Mouse (Mus musculus): ENCODE results near the gene Phtf2. TPM values are rescaled to one million over a fixed set of nuclear protein-coding genes. Genes with fewer than 3 reads are reported as not detected.
"Not testable (repeated sequence)": the region's sequence is repeated elsewhere in the genome, so short reads cannot be mapped to it uniquely, and the experiment has no call there.

Gene Phtf2
- polyA plus RNA-seq, 1 experiment, result 11.5 TPM

DNA sequence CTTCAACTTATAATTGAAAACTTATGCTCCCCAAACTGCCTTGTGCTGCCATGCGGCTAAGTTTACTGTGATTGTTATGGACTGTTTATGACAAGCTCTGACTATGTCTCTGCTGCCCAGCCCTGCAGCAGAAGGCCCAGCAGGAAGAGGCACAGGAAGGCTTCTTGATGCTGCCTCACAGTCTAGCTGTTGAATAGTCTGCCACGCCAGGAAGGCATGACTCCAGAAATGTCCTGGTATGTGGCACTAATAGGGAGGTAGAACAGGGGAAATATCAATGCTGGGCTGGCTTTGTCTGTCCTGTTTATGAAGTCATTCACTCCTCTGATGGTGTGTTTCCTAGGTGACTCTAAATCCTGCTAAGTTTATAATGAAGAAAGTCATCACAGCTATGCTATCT, 102.7 kb downstream of the Phtf2 start:
- no peak for DNase-seq (ENCODE audit: extremely low spot score in 1 of 2, low spot score in 1 of 2)

DNA sequence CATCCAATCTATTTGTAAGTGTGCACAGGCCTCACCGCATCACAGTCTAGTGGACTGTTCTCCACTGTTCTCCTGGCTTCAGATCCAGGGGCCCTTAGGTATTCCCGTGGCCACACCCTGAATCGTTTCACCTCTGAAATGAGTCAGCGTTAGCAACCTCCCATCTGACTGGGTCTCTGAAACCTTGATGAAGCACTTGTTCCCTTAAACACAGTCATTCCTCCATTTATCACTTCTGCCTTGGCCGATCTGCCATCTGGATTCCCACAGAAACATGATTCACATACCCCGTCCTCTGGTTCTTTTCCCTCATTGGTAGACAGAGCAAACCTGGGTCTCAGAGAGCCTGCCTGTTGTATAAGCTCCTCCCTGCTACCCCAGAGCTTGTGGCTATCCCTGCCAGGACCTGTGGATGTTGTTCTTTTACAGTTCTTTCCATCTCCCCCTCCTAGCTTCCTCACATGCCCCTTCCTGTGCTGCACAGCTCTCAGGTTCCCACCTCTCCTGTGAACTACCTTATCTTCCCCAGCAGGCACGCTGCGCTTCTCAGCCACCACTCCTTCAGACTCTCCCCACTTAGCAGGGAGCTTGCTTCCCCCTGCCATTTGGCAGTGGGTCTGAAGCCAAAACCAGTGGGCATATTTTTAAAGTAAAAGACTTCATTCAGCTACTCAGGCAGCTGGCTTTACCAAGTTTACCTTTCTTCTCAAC, 103.5 kb downstream of the Phtf2 start:
- DNase-seq (ENCODE audit: extremely low spot score in 1 of 2, low spot score in 1 of 2), result no peak

DNA sequence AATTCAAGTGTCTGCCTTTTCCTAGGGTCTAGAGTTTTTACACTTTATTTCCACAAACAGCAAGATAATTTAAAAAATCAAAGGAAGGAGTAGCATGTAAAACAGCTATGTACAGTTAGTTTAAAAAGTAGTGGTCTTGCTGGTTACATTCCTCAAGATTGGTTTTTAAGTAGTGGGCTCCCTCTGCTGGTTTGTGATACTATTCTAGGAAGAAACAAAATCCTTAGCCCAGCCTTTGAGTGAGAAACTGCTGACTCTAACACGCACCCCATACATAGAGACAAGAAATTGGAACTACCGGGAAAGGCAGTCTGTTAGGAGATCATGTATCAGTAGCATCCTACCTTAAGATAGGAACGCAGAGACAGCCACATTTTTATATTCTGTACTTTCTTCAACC, 108.6 kb downstream of the Phtf2 start:
- DNase-seq (ENCODE audit: extremely low spot score in 1 of 2, low spot score in 1 of 2), result peak in 1 of 2 experiments; percentile 74

DNA sequence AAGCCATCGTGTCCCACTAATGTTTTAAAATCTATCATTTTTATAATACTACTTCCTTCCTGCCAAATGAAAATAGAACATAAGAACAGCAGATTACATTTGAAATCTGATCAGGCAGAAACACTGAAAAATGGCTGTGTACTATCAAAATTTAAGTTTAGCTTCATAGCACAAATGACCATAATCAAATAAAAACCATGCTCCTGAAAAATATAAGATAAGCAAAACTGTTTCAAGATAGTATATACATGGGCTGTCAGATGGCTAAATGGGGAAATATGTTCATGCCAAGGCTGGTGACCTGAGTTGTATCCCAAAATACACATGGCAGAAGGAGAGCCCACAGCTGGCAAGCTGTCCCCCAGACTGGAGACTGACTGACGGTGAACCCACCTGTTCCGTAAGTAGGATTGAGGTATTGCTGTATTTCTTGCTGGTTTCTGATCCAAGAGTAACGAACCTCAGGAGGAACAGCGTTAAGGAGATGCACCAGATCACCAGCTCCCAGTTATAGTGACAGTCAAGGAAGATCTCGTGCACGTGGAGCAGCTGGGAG, 116.5 kb downstream of the Phtf2 start:
- DNase-seq (ENCODE audit: extremely low spot score in 1 of 2, low spot score in 1 of 2), result no peak

DNA sequence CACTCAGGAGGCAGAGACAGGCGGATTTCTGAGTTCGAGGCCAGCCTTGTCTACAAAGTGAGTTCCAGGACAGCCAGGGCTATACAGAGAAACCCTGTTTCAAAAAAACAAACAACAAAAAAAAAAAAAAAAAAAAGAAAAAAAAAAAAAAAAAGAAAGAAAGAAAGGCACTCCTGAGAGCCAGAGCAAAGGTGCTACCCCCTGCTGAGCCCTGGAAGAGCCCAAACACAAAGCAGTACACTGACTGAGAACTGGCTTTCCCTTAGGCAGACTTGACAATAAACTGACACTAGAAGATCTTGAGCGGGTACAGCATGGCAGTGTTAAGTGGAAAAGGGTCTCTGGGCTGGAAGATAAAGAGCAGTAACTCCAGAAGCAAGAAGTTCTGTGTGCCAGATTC, 119.5 kb downstream of the Phtf2 start:
- DNase-seq (ENCODE audit: extremely low spot score in 1 of 2, low spot score in 1 of 2), result not testable (repeated sequence)

DNA sequence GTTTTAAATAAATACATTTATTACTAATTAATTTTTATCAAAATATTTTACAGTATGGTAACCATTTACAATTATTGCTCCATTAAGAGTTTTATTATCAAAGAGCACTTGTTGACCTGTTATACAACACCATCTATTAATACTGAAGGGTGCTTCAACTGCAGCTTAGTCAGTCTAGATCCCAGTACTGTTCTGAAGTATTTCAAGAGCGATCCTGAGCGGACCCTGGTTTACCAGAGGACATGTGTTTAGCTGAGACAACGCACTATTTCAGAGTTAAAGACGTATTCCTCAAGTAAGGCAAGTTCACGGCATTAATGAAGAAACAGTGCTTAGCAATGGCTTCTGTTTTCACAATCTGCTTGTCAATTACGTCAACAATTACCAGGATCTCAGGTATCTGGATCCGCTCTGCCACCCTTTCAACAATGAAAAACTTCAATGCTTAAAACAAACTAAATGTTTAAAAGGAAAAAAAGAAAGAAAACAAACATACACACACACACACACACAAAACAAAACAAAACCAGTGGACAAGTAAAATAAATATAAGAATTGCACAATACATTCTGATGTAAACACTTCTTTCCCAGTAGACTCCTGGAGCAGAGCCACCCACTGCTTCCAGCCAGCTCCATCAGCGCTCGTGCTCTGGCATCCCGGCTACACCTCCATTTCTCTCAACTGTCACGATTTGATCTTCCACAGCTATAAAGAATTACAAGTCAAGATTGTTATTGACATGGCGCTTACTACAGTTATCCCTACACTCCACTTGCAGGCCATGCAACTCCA, 121.4 kb downstream of the Phtf2 start:
- DNase-seq (ENCODE audit: extremely low spot score in 1 of 2, low spot score in 1 of 2), result no peak

DNA sequence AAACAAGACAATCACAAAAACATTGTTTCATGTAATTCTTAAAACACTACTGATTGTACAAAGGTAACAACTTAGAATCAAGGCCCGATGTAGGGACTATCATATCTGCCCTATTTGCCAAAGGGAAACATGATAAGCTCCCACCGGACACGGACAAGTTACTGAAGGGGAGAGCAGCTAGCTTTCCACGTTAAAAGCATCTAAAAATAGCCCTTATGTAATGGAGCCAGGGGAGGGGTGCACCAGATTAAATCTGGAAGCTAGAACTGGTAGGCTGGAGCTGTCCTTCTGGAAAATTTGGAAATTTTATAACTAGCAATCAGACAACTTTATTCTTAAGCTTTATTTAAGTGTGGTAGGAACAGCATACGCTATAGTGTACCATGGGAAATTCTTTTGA, 122.2 kb downstream of the Phtf2 start:
- no peak for DNase-seq (ENCODE audit: extremely low spot score in 1 of 2, low spot score in 1 of 2)

DNA sequence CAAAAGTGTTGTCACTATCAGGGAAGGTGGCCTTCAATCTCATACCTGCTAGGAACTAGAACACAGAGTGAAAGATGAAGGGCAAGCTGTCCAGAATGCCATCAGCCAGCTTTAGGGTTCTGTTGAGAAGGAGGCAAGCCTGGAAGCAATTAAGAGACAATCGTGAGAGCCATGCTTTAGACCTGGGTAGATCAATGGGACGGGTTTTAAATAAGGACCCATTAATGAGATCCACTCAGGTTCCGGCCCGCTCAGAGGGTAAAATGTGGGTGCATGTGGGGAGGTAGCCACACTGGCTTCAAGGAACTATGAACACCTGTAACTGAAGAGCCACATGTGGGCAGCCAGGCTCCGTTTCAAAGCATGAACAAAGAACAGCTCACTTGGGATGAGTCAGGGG, 128.0 kb downstream of the Phtf2 start:
- DNase-seq (ENCODE audit: extremely low spot score in 1 of 2, low spot score in 1 of 2), result no peak

DNA sequence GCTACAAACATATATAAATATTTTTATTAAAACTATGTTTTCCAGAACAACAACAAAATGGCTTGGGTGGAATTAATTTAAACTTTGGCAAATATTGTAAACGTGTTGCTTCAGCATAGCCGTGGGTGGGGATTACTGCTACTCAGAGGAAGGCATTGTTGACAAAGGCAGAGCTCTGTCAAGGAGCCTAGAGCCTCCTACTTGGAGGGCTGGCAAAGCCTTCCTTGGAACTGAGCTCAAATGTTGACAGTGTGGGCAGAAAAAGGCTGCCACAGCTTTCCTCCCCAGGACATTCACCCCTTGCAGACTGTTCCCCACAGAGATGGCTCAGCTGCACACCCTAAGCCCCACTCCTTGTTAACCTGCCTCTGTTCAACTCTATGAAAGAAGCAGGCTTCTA, 128.8 kb downstream of the Phtf2 start:
- DNase-seq (ENCODE audit: extremely low spot score in 1 of 2, low spot score in 1 of 2), result peak in 1 of 2 experiments; percentile 30

DNA sequence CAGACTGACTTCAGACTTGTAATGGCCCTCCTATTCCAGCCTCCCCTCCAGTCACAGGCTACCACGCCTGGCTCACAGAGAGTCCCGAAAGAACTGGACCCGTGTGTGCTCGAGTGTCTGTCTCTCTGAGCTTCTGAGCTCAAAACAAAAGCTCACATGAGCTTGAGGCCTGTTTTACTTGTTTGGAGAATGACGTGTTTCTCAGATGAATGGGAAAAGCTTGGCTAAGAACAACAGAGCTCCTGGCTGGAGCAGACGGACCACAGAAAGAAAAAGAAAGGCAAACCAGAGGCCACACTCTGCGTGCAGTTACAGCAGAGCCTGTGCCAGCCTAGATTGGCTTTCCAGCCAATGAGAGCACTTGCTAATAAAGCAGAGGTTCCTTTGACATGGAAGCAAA, 130.2 kb downstream of the Phtf2 start:
- no peak for DNase-seq (ENCODE audit: extremely low spot score in 1 of 2, low spot score in 1 of 2)

DNA sequence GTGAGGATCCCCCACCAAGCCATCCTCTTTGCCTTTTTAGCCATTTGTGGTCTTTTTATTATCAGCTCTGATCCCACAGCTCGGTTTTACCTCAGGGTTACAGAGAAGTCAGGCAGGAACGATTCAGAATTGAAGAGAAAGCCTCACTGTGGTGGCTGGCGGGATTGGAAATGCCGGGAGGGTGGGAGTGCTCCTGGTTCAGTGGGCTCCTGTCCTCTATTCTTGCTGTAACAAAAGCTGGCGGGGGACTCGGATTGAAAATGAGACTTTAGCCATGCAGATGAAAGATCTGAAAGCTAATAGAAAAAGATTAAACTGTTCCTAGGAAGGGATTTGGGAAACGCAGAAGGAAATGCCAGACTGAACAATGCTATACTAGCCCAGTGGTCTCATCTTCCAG, 130.9 kb downstream of the Phtf2 start:
- no peak for DNase-seq (ENCODE audit: extremely low spot score in 1 of 2, low spot score in 1 of 2)

DNA sequence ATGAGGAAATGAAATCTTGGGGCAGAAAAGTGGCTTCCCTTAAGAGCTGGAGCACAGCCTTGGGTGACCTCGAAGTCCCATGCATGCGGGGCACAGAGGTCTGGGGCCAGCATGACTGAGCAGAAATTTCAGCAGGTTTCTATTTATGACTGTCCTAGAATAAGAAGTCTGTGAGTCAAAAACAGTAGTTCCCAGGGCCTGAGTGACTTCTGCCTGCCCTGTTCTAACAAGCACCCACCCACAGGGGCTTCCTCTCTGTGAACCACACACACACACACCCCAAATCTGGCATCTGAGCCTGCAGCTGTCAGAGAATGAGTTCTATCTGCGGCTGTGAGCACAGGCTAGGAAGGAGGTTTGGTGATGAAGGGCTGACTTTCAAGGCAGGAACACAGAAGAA, 132.4 kb downstream of the Phtf2 start:
- DNase-seq (ENCODE audit: extremely low spot score in 1 of 2, low spot score in 1 of 2), result no peak

DNA sequence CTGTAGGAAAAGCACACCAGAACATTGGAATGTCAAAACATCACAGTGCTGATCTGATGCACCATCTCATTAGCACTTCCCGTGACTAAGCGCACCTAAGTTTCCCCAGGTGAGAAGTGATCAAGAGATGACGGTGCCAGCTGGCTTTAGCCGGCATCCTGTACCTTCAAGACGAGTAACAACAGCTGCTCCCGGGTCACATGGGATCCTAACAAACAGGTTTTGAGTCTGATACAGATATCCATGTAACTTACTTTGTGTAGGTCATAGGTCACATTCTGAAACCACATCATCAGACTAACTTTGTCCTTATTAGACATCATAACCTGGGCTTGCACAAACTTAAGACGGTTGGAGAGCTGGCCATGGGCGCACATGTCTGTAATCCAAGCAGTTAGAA, 133.1 kb downstream of the Phtf2 start:
- no peak for DNase-seq (ENCODE audit: extremely low spot score in 1 of 2, low spot score in 1 of 2)

DNA sequence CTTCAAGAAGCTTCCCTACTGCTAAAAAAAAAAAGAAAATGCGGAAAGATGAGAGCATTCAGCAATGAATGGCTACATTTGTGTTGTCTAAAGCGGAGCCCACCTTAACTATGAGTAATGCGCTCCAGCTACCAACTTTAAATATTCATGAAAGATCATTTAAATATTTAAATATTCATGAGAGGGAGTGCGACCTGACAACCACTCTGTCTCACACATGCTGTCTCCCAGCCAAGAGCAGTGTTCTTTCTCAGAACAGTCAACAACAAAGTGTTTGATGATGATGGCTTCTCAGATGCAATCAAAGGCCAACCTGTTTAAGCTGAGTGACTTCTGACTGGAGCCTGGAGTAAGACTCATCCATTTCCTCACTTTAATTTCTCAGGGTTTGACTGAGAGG, 133.8 kb downstream of the Phtf2 start:
- DNase-seq (ENCODE audit: extremely low spot score in 1 of 2, low spot score in 1 of 2), result no peak

DNA sequence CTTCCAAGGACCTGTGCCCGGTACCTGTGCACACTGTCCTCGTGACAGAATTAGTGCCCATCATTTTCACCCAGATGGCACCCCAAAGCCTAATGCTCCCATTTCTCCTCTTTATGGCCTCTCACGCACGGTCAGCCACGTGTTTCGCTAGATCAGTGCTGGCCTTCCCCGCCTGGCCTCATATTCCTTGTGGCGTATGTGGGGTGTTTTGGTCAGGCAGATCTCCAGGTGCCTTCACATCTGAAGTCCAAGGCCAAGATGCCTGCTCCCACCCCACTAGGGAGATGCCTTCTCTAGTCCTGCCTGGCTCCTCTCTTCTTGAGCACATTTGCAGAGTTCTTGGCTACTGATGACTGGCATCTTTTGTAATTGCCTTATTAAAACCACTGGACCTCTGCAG, 140.0 kb downstream of the Phtf2 start:
- no peak for DNase-seq (ENCODE audit: extremely low spot score in 1 of 2, low spot score in 1 of 2)

DNA sequence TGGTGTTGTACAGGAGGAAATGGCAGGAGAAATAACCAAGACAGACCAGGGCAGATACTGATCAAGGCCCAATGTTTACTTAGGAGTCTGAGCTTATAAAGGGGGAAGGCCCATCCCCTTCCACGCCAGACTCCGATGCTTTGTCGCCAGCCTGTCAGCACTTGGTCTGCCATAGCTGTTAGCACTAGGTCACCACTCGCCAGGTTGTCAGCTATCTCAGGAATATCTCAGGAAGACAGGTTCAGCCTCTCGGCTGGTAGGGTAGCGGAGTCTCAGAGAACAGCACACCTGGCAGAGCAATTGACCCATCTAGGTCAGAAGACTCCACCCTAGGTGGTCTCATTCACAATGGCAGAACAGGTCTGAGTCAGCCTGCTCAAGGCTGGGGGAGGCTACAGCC, 140.7 kb downstream of the Phtf2 start:
- DNase-seq (ENCODE audit: extremely low spot score in 1 of 2, low spot score in 1 of 2), result no peak

DNA sequence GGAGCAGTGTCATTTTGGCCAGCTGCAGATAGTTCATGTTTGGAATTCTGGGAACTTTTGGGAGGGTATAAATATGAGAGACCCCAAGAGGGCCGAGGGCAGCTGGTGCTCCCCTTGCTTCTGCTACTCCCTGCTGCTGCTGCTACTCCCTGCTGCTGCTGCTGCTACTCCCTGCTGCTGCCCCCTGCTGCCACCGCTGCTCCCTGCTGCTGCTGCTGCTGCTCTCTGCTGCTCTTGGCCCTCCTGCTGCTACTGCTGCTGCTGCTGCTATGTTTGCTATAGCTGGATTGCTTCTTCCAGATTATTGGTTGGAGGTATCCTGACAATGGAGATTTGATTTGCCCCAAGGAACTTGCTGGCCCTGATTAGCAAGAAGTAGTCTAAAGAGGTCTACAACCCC, 143.1 kb downstream of the Phtf2 start:
- no peak for DNase-seq (ENCODE audit: extremely low spot score in 1 of 2, low spot score in 1 of 2)

DNA sequence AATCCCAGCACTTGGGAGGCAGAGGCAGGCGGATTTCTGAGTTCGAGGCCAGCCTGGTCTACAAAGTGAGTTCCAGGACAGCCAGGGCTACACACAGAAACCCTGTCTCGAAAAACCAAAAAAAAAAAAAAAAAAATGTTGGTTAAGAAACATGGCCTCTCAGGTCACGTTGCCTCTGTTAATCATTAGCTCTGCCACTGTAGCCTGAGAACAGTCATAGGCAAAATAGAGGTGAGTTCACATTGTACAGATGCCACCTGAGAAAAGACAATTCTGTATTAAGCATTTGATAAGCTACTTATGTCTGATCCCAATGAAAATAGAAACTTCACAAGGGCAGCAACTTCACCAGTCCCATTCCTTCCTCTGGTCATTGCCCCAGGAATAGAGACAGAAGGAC, 158.7 kb downstream of the Phtf2 start:
- DNase-seq (ENCODE audit: extremely low spot score in 1 of 2, low spot score in 1 of 2), result not testable (repeated sequence)

DNA sequence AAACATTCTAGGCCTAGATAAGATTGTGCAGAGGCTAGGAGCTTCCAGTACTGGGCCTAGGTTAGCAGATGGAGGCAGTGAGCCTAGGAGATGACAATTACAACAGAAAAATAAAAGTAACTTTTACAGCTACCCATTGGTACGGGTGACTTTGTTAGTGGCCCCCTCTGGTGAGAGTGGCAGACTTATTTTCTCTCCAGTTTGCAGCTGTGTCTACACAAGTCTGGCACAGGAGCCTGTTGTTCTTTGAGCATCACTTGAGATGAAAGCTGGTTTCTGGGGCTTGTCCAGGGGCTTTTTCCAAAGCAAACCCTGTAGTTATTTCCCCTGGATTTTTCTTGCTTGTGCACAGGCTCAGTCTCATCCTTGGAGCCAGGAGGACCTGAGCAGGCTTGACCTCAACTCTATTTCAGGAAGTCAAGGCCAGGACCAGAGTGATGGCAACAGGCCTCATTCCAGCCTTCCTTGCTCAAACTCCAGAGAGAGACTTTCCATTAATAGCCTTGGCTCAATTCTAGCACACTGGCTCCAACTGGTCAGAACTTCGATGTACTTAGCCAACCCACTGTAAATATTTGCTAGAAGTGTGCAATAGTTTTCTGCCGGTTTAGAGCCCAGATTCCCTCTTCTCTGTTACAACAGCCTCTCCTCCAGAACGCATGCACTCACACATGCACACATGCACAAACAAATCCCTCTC, 161.6 kb downstream of the Phtf2 start:
- no peak for DNase-seq (ENCODE audit: extremely low spot score in 1 of 2, low spot score in 1 of 2)

DNA sequence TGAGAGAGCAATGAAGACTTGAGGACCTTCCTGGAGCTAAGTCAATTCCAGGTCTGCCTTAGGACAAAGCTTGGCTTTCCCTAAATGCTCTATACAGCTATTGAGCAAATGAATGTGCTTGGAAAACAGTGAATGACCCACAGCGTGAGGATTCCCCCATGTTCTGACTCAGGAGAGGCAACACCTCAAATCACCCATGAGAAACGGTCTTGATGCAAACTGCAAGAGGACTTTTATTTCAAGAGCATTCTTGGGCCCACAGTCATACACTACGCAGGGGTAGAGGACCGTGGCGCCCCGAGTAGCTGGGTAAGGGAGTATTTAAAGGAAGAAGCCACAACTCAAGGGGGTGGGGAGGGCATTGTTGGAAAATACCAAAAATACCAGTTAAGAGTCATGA, 165.9 kb downstream of the Phtf2 start:
- DNase-seq (ENCODE audit: extremely low spot score in 1 of 2, low spot score in 1 of 2), result not testable (repeated sequence)

DNA sequence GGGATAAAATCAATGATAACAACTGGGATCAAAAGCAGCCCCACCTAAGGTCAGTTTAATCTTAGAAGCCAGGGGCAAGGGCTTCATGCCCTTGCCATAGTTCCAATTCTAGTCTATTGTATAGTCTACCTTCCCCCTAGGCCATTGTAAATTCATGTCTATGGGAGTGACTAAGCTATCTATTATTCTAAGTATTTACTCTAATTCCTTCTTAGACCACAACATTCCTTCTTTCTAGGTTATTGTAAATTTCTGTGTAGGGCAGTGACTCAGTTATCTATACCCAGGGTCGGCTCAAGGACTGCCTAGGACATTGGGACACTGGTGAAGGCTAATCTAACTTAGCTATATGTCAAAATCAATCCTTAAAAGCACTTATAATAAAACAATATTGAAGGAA, 167.3 kb downstream of the Phtf2 start:
- DNase-seq (ENCODE audit: extremely low spot score in 1 of 2, low spot score in 1 of 2), result not testable (repeated sequence)

All from frontal cortex, adult 2 months (tissue).